Mouse (Mus musculus): ENCODE data around the gene Srd5a3. TPM values are rescaled to one million over a fixed set of nuclear protein-coding genes. Genes with fewer than 3 reads are reported as not detected.

Gene Srd5a3
- total and polyA plus RNA-seq, 3 experiments, result 8.6 to 17.0 (median 10.0) TPM

DNA sequence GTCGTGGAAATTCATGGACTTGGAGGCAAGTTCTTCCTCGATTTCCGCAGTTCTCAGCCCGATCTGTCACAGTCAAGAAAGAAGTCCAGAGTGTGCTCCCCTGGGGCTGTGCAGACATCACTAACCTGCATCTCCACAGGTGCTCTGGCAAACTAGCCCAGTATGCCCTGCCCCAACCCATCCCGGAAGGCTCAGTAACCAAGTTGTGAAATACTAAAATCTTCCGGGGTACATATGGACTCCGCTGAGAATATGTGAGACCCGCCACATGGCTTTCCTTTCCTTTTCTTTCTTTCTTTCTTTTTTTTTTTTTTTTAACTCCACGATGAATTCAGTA is 627 bp downstream of the Srd5a3 start:
- Histone ChIP-seq H3K79me2 (replicated peaks; ENCODE audit: control insufficient read depth, insufficient read depth, low read length) (no peaks in the 10 kb centered on the region), H3K36me3 (ENCODE audit: control insufficient read depth, insufficient read depth, low read length) (no peaks in the 10 kb centered on the region), H3K27me3 (ENCODE audit: control insufficient read depth, insufficient read depth, low read length) (no peaks in the 10 kb centered on the region), H3K9ac (ENCODE audit: low read depth, low read length) (peak overlapping the region; percentile 96), H3K27ac (peak overlapping the region; percentile 100), H3K4me3 (peak overlapping the region; percentile 78), H3K4me1 (ENCODE audit: control insufficient read depth, insufficient read depth, low read length) (peaks cover 8% of the 10 kb centered on the region)
- WGBS, result 2% methylated on average over 9 of the region's 9 CpGs
- no peak for TF ChIP-seq CTCF (IDR thresholded peaks at IDR 0.05)
- TF ChIP-seq POLR2A (IDR thresholded peaks at IDR 0.05; ENCODE audit: insufficient read depth, low read depth, low read length), result peak; percentile 52; the same call in 1 of the 2 replicates
- no peak for TF ChIP-seq EP300 (IDR thresholded peaks at IDR 0.05; ENCODE audit: insufficient read depth, low read depth, low read length)
- DNase-seq, result no peak
- intact Hi-C loops (cut with DNase I), result loop anchor here (2.0 to 10.0 kb wide), 3 partner anchors 164 to 387 kb away; partner anchors contain the start of genes Clock and Exoc1

DNA sequence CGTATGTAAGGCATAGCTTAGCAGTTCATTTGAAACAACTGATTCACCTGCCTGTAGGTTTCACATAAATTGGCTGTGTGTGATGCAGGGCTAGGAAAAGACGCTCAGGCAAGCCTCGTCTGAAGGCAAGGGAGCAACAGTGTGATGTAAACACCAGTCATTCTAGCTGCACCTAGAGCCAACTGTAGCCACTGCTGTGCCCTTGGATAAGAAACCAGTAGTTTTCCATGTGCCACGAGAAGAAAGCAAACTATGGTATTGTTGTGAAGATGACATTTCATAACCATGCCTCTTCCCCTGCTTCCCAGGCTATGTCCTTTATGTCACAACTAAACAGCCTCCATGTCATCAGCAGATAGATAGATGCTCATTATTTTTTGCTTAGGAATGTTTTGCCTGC is 3.3 kb downstream of the Srd5a3 start:
- Histone ChIP-seq H3K79me2 (replicated peaks; ENCODE audit: control insufficient read depth, insufficient read depth, low read length) (no peaks in the 10 kb centered on the region), H3K36me3 (ENCODE audit: control insufficient read depth, insufficient read depth, low read length) (no peaks in the 10 kb centered on the region), H3K27ac (no peak overlapping the region), H3K4me1 (ENCODE audit: control insufficient read depth, insufficient read depth, low read length) (peaks cover 8% of the 10 kb centered on the region), H3K4me3 (no peak overlapping the region), H3K9ac (ENCODE audit: low read depth, low read length) (no peak overlapping the region), H3K27me3 (ENCODE audit: control insufficient read depth, insufficient read depth, low read length) (no peaks in the 10 kb centered on the region)
- TF ChIP-seq POLR2A (IDR thresholded peaks at IDR 0.05; ENCODE audit: insufficient read depth, low read depth, low read length) (no peak), CTCF (IDR thresholded peaks at IDR 0.05) (no peak), EP300 (IDR thresholded peaks at IDR 0.05; ENCODE audit: insufficient read depth, low read depth, low read length) (no peak)
- no peak for DNase-seq
- WGBS, result 89% methylated on average over 4 of the region's 4 CpGs
- intact Hi-C loops (cut with DNase I), result loop anchor here (5.0 to 10.0 kb wide), 2 partner anchors 271 to 384 kb away; partner anchors contain the start of gene Exoc1

DNA sequence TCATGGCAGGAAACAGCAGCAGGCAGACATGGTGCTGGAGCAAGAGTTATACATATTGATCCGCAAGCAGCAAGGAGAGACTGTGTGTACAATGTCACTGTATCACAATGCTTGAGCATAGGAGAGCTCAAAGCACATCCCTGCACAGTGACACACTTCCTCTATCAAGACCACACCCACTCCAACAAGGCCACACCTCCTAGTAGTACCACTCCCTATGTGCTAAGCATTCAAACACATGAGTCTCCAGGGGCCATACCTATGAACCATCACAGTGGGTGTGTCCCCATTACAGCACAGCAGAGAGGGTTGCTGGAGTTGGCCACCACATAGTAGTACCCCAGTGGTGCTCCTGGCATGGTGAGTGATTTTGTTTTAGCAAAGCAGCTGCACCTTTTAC is 6.3 kb downstream of the Srd5a3 start:
- H3K27me3 ChIP-seq (ENCODE audit: control insufficient read depth, insufficient read depth, low read length), result no peaks in the 10 kb centered on the region
- H3K36me3 ChIP-seq (ENCODE audit: control insufficient read depth, insufficient read depth, low read length), result no peaks in the 10 kb centered on the region
- no peak overlapping the region for H3K27ac ChIP-seq
- DNase-seq, result no peak
- H3K4me3 ChIP-seq, result no peak overlapping the region
- WGBS, result 100% methylated on average over 1 of the region's 1 CpGs
- intact Hi-C loops (cut with DNase I), result loop anchor here (10.0 kb wide), 1 partner anchor 268 kb away; no protein-coding TSS in a partner anchor
- no peak for TF ChIP-seq POLR2A (IDR thresholded peaks at IDR 0.05; ENCODE audit: insufficient read depth, low read depth, low read length)
- TF ChIP-seq EP300 (IDR thresholded peaks at IDR 0.05; ENCODE audit: insufficient read depth, low read depth, low read length), result no peak
- no peaks in the 10 kb centered on the region for H3K79me2 ChIP-seq (replicated peaks; ENCODE audit: control insufficient read depth, insufficient read depth, low read length)
- H3K9ac ChIP-seq (ENCODE audit: low read depth, low read length), result no peak overlapping the region
- peaks cover 1% of the 10 kb centered on the region for H3K4me1 ChIP-seq (ENCODE audit: control insufficient read depth, insufficient read depth, low read length)

DNA sequence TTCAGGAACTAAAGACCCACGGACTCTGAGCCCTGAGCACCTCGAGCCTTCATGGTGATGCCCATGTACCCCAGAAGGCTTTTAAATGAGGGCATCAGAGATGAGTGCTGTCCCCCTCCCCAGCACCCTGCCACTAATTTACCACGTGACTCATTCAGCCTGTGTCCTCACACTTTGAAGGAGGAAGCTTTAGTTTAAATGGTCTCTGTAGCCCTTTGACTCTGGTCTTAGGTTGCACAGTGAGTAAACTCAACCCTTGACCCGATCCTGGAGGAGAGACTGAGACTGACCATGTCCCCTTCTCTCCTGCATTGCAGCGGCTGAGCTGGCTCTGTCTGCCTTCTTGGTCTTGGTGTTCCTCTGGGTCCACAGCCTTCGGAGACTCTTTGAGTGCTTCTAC is 9.4 kb downstream of the Srd5a3 start:
- intact Hi-C loops (cut with DNase I), result loop anchor here (10.0 kb wide), 1 partner anchor 265 kb away; no protein-coding TSS in a partner anchor
- H3K27me3 ChIP-seq (ENCODE audit: control insufficient read depth, insufficient read depth, low read length), result no peaks in the 10 kb centered on the region
- TF ChIP-seq EP300 (IDR thresholded peaks at IDR 0.05; ENCODE audit: insufficient read depth, low read depth, low read length) (no peak), CTCF (IDR thresholded peaks at IDR 0.05) (no peak), POLR2A (IDR thresholded peaks at IDR 0.05; ENCODE audit: insufficient read depth, low read depth, low read length) (no peak)
- no peaks in the 10 kb centered on the region for H3K4me1 ChIP-seq (ENCODE audit: control insufficient read depth, insufficient read depth, low read length)
- no peak for DNase-seq
- H3K4me3 ChIP-seq, result no peak overlapping the region
- no peaks in the 10 kb centered on the region for H3K36me3 ChIP-seq (ENCODE audit: control insufficient read depth, insufficient read depth, low read length)
- H3K27ac ChIP-seq, result no peak overlapping the region
- H3K9ac ChIP-seq (ENCODE audit: low read depth, low read length), result no peak overlapping the region
- 90% methylated on average over 6 of the region's 6 CpGs for WGBS
- H3K79me2 ChIP-seq (replicated peaks; ENCODE audit: control insufficient read depth, insufficient read depth, low read length), result no peaks in the 10 kb centered on the region

DNA sequence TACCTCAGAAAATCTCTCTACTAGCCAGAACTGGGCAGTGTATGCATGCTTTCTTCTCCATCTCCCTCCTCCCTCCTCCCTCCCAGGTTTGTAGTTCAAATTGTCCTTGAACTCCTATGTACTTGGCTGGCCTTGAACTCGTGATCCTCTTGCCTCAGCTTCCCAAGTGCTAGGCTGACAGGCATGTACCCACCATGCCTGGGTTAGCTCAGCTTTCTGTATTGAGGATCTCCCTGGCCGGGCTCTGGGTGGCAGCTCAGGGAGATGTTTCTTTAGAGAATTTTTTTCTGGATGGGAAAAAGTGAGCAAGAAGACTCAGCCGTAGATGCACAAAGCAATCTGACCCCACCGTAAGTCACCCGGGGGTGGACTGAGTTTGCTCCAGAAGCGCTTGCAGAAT is 12.9 kb downstream of the Srd5a3 start:
- Histone ChIP-seq H3K79me2 (replicated peaks; ENCODE audit: control insufficient read depth, insufficient read depth, low read length) (no peaks in the 10 kb centered on the region), H3K4me1 (ENCODE audit: control insufficient read depth, insufficient read depth, low read length) (no peaks in the 10 kb centered on the region), H3K9ac (ENCODE audit: low read depth, low read length) (no peak overlapping the region), H3K4me3 (no peak overlapping the region), H3K27me3 (ENCODE audit: control insufficient read depth, insufficient read depth, low read length) (no peaks in the 10 kb centered on the region), H3K36me3 (ENCODE audit: control insufficient read depth, insufficient read depth, low read length) (peaks cover 5% of the 10 kb centered on the region; the same call in 1 of the 2 replicates), H3K27ac (no peak overlapping the region)
- 91% methylated on average over 6 of the region's 6 CpGs for WGBS
- no peak for DNase-seq
- TF ChIP-seq EP300 (IDR thresholded peaks at IDR 0.05; ENCODE audit: insufficient read depth, low read depth, low read length) (no peak), POLR2A (IDR thresholded peaks at IDR 0.05; ENCODE audit: insufficient read depth, low read depth, low read length) (no peak), CTCF (IDR thresholded peaks at IDR 0.05) (no peak)
- intact Hi-C loops (cut with DNase I), result no loop called here

DNA sequence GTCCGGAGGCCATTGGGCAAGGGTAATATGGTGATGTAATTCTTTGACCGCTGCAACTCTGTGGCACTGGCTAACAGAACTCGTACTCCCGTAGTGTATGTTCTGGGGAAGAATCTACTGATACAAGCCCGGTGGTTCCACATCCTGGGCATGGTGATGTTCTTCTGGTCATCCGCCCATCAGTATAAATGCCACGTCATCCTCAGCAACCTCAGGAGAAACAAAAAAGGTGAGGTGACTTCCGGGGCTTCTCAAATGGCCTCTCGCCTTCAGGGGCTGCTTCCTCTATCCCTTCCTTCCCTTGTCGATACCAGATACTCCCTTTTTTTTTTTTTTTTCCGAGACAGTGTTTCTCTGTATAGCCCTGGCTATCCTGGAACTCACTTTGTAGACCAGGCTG is 13.4 kb downstream of the Srd5a3 start:
- Histone ChIP-seq H3K36me3 (ENCODE audit: control insufficient read depth, insufficient read depth, low read length) (peaks cover 5% of the 10 kb centered on the region; the same call in 1 of the 2 replicates), H3K9ac (ENCODE audit: low read depth, low read length) (no peak overlapping the region), H3K27ac (no peak overlapping the region), H3K4me3 (no peak overlapping the region), H3K27me3 (ENCODE audit: control insufficient read depth, insufficient read depth, low read length) (no peaks in the 10 kb centered on the region), H3K4me1 (ENCODE audit: control insufficient read depth, insufficient read depth, low read length) (no peaks in the 10 kb centered on the region), H3K79me2 (replicated peaks; ENCODE audit: control insufficient read depth, insufficient read depth, low read length) (no peaks in the 10 kb centered on the region)
- 90% methylated on average over 11 of the region's 11 CpGs for WGBS
- TF ChIP-seq POLR2A (IDR thresholded peaks at IDR 0.05; ENCODE audit: insufficient read depth, low read depth, low read length) (no peak), CTCF (IDR thresholded peaks at IDR 0.05) (no peak), EP300 (IDR thresholded peaks at IDR 0.05; ENCODE audit: insufficient read depth, low read depth, low read length) (no peak)
- no peak for DNase-seq
- intact Hi-C loops (cut with DNase I), result no loop called here
